Mouse (Mus musculus) liver, adult 2 months (tissue): ENCODE measurements at regions not wholly inside any gene's neighbourhood (a gene's known extent, or its start where the extent isn't known, plus 50 kb on each side); places are given as distances from the start of the nearest gene placed in this dataset.

ENCODE experiments used
- DNase-seq: peaks from one replicate; pipeline ENCODE4 v3.0.0-alpha.2; 2011; ENCODE audit warnings: low read depth, low spot score; ENCODE audit errors: extremely low read depth
- H3K27ac ChIP-seq: fragments of 200-500 bp; replicated peaks from 2 replicates; pipeline ENCODE4 v1.5.1; 2012; ENCODE audit warnings: low read depth, mild to moderate bottlenecking, control low read depth, inconsistent platforms, low read length; ENCODE audit not compliant: insufficient read depth
- H3K27me3 ChIP-seq: fragments of 200-500 bp; 2 replicates; pipeline ENCODE4 v1.6.1; 2012; ENCODE audit warnings: mild to moderate bottlenecking, moderate library complexity, low read length, inconsistent platforms; ENCODE audit not compliant: control insufficient read depth, insufficient read depth
- H3K36me3 ChIP-seq: fragments of 200-500 bp; 2 replicates; pipeline ENCODE4 v1.6.1; 2012; ENCODE audit warnings: low read length, inconsistent platforms; ENCODE audit not compliant: control insufficient read depth, insufficient read depth
- H3K4me1 ChIP-seq: fragments of 200-500 bp; 2 replicates; pipeline ENCODE4 v1.6.1; 2011; ENCODE audit warnings: low read length; ENCODE audit not compliant: control insufficient read depth, insufficient read depth
- H3K4me3 ChIP-seq: fragments of 200-500 bp; 2 replicates; pipeline ENCODE4 v1.5.1; 2011; ENCODE audit warnings: low read depth, mild to moderate bottlenecking, control low read depth, low read length, moderate library complexity; ENCODE audit not compliant: insufficient read depth
- H3K79me2 ChIP-seq: fragments of 200-500 bp; 2 replicates; pipeline ENCODE4 v1.6.1; 2012; ENCODE audit warnings: inconsistent platforms, mild to moderate bottlenecking, low read length, moderate library complexity; ENCODE audit not compliant: control insufficient read depth, insufficient read depth
- H3K9ac ChIP-seq: fragments of 200-500 bp; 2 replicates; pipeline ENCODE4 v1.6.1; 2012; ENCODE audit warnings: low read depth, mild to moderate bottlenecking, control low read depth, inconsistent platforms, low read length
- CTCF ChIP-seq: fragments of 200-500 bp; IDR thresholded peaks from 2 replicates; pipeline ENCODE4 v1.5.1; 2011; ENCODE audit warnings: low read depth, low read length, control low read depth
- POLR2A ChIP-seq: fragments of 200-500 bp; IDR thresholded peaks from 2 replicates; pipeline ENCODE4 v1.6.1; 2011; ENCODE audit warnings: low read length, control low read depth; ENCODE audit not compliant: insufficient read depth; ENCODE audit errors: extremely low read depth
- WGBS: fragments of 180-500 bp; shearing (Covaris S2); methylation state at CpG from one replicate; pipeline ENCODE4 v1.1.7; 2018; 5-methylcytosine and 5-hydroxymethylcytosine counted together

GRCm38 (mm10) chr10:117479721-117480455 lies 100.1 kb upstream of the Cpsf6 start:
- Histone ChIP-seq H3K4me3 (no peak overlapping the region), H3K27me3 (no peaks in the 10 kb centered on the region), H3K4me1 (no peaks in the 10 kb centered on the region), H3K79me2 (no peaks in the 10 kb centered on the region), H3K27ac (no peak overlapping the region), H3K9ac (no peak overlapping the region), H3K36me3 (no peaks in the 10 kb centered on the region)
- DNase-seq: no peak
- no peak for TF ChIP-seq CTCF
- TF ChIP-seq POLR2A: no peak
- WGBS: 92% methylated on average over 12 of the region's 12 CpGs

DNA sequence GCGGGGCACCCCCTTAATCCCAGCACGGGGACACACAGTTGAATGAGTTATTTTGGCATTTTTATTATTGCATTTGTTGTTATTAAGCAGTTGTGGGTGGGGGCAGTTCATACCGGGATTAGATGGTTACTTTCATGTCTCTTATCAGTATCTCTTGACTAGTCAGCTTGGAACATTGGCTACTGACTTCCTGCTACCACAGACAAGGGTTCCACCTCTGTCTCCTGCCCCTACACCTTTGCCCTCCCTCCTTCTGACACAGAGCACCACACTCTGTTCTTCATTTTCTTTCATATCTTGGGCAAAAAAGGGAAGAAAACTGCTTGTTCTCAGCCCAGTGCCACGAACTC lies 99.1 kb upstream of the Cpsf6 start:
- H3K9ac ChIP-seq: no peak overlapping the region
- no peak for DNase-seq
- no peak for TF ChIP-seq CTCF
- TF ChIP-seq POLR2A: no peak
- H3K4me3 ChIP-seq: no peak overlapping the region
- H3K27me3 ChIP-seq: no peaks in the 10 kb centered on the region
- no peaks in the 10 kb centered on the region for H3K4me1 ChIP-seq
- 62% methylated on average over 4 of the region's 4 CpGs for WGBS
- no peak overlapping the region for H3K27ac ChIP-seq
- H3K36me3 ChIP-seq: no peaks in the 10 kb centered on the region
- no peaks in the 10 kb centered on the region for H3K79me2 ChIP-seq

DNA sequence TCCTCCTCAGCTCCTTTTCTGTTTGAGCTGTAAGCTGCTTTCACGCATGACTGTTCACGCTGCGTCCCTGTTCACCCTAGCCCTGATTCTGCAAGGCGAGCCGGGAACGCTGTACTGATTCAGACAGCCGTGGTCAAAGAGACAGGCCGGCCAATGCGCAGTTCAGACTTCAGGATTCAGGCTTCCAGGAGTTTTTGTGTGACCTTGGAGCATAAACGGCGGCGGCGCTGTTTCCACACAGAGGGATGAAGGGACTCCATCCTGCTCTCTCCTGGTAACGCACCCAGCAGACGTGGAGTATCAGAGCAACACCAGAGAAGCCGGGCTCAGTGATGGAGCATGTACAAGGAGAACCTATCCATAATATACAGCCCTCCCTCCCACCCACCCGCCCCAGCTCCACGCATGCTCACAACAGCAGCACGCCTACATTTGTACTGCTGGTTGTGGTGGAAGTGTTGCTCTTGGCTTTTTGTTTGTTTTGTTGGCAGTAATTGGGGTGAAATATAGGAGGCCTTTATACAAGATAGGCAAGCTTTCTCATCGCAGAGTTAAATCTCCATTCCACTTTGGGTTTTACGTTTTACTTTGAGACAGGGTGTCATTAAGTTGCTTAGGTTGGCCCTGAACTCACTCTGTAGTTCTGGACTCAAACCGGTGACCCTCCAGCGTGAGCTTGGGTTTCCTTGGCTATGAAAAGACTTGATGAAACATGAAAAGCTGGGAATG lies 98.6 kb upstream of the Cpsf6 start:
- no peak for DNase-seq
- H3K79me2 ChIP-seq: no peaks in the 10 kb centered on the region
- no peaks in the 10 kb centered on the region for H3K36me3 ChIP-seq
- no peaks in the 10 kb centered on the region for H3K4me1 ChIP-seq
- TF ChIP-seq CTCF: no peak
- no peak for TF ChIP-seq POLR2A
- no peak overlapping the region for H3K4me3 ChIP-seq
- no peaks in the 10 kb centered on the region for H3K27me3 ChIP-seq
- no peak overlapping the region for H3K9ac ChIP-seq
- WGBS: 90% methylated on average over 23 of the region's 23 CpGs
- H3K27ac ChIP-seq: no peak overlapping the region

GRCm38 (mm10) chr10:117477331-117478201 lies 97.8 kb upstream of the Cpsf6 start:
- Histone ChIP-seq H3K4me1 (no peaks in the 10 kb centered on the region), H3K27ac (no peak overlapping the region), H3K79me2 (no peaks in the 10 kb centered on the region), H3K4me3 (no peak overlapping the region), H3K9ac (no peak overlapping the region), H3K36me3 (no peaks in the 10 kb centered on the region), H3K27me3 (no peaks in the 10 kb centered on the region)
- DNase-seq: no peak
- no peak for TF ChIP-seq POLR2A
- no peak for TF ChIP-seq CTCF
- WGBS: 95% methylated on average over 12 of the region's 12 CpGs

- no peak overlapping the region for H3K9ac ChIP-seq
- TF ChIP-seq POLR2A (no peak), CTCF (no peak)
- no peaks in the 10 kb centered on the region for H3K36me3 ChIP-seq
- no peaks in the 10 kb centered on the region for H3K79me2 ChIP-seq
- no peaks in the 10 kb centered on the region for H3K27me3 ChIP-seq
- no peaks in the 10 kb centered on the region for H3K4me1 ChIP-seq
- H3K27ac ChIP-seq: no peak overlapping the region
- H3K4me3 ChIP-seq: no peak overlapping the region
- no peak for DNase-seq
- 96% methylated on average over 13 of the region's 13 CpGs for WGBS
Observed at GRCm38 (mm10) chr10:117475086-117475945, 95.5 kb upstream of the Cpsf6 start.
